Mouse (Mus musculus): ENCODE measurements at regions not wholly inside any gene's neighbourhood (a gene's known extent, or its start where the extent isn't known, plus 50 kb on each side); places are given as distances from the start of the nearest gene placed in this dataset.

- Histone ChIP-seq H3K9ac (ENCODE audit: low read depth, poor library complexity, severe bottlenecking) (no peak overlapping the region), H3K36me3 (ENCODE audit: control insufficient read depth, insufficient read depth, low read length, poor library complexity, severe bottlenecking) (no peaks in the 10 kb centered on the region), H3K4me1 (ENCODE audit: control insufficient read depth, insufficient read depth, low read length) (no peaks in the 10 kb centered on the region), H3K27ac (ENCODE audit: insufficient read depth, low read length) (no peak overlapping the region), H3K9me3 (replicated peaks; ENCODE audit: control insufficient read depth, insufficient read depth, low read length, poor library complexity, severe bottlenecking) (no peaks in the 10 kb centered on the region), H3K4me3 (ENCODE audit: low read depth, low read length) (no peak overlapping the region), H3K27me3 (ENCODE audit: control insufficient read depth, insufficient read depth, low read length, poor library complexity, severe bottlenecking) (no peaks in the 10 kb centered on the region)
- TF ChIP-seq CTCF (IDR thresholded peaks at IDR 0.05; ENCODE audit: low read depth, low read length) (no peak), EP300 (IDR thresholded peaks at IDR 0.05; ENCODE audit: insufficient read depth, low read depth, low read length) (no peak), POLR2A (IDR thresholded peaks at IDR 0.05; ENCODE audit: insufficient read depth, low read length) (no peak)
These were observed 449.4 kb upstream of the Gm10306 start for GRCm38 (mm10) chr4:94106941-94107340.

- TF ChIP-seq EP300 (IDR thresholded peaks at IDR 0.05; ENCODE audit: insufficient read depth, low read depth, low read length) = no peak
- TF ChIP-seq CTCF (IDR thresholded peaks at IDR 0.05; ENCODE audit: low read depth, low read length) = no peak
- no peak for TF ChIP-seq POLR2A (IDR thresholded peaks at IDR 0.05; ENCODE audit: insufficient read depth, low read length)
- no peaks in the 10 kb centered on the region for H3K27me3 ChIP-seq (ENCODE audit: control insufficient read depth, insufficient read depth, low read length, poor library complexity, severe bottlenecking)
- H3K36me3 ChIP-seq (ENCODE audit: control insufficient read depth, insufficient read depth, low read length, poor library complexity, severe bottlenecking) = no peaks in the 10 kb centered on the region
- no peak overlapping the region for H3K27ac ChIP-seq (ENCODE audit: insufficient read depth, low read length)
- H3K4me1 ChIP-seq (ENCODE audit: control insufficient read depth, insufficient read depth, low read length) = no peaks in the 10 kb centered on the region
- no peak overlapping the region for H3K4me3 ChIP-seq (ENCODE audit: low read depth, low read length)
- H3K9me3 ChIP-seq (replicated peaks; ENCODE audit: control insufficient read depth, insufficient read depth, low read length, poor library complexity, severe bottlenecking) = no peaks in the 10 kb centered on the region
- H3K9ac ChIP-seq (ENCODE audit: low read depth, poor library complexity, severe bottlenecking) = no peak overlapping the region
These were observed 439.5 kb upstream of the Gm10306 start for GRCm38 (mm10) chr4:94116881-94117280.

- Histone ChIP-seq H3K9ac (ENCODE audit: low read depth, poor library complexity, severe bottlenecking) (no peak overlapping the region), H3K4me3 (ENCODE audit: low read depth, low read length) (peak overlapping the region; percentile 51), H3K4me1 (ENCODE audit: control insufficient read depth, insufficient read depth, low read length) (no peaks in the 10 kb centered on the region), H3K36me3 (ENCODE audit: control insufficient read depth, insufficient read depth, low read length, poor library complexity, severe bottlenecking) (no peaks in the 10 kb centered on the region), H3K27me3 (ENCODE audit: control insufficient read depth, insufficient read depth, low read length, poor library complexity, severe bottlenecking) (no peaks in the 10 kb centered on the region), H3K9me3 (replicated peaks; ENCODE audit: control insufficient read depth, insufficient read depth, low read length, poor library complexity, severe bottlenecking) (no peaks in the 10 kb centered on the region), H3K27ac (ENCODE audit: insufficient read depth, low read length) (no peak overlapping the region)
- no peak for TF ChIP-seq POLR2A (IDR thresholded peaks at IDR 0.05; ENCODE audit: insufficient read depth, low read length)
- TF ChIP-seq CTCF (IDR thresholded peaks at IDR 0.05; ENCODE audit: low read depth, low read length) = peak; percentile 71
These were observed 432.2 kb upstream of the Gm10306 start for GRCm38 (mm10) chr4:94124177-94124576.

DNA sequence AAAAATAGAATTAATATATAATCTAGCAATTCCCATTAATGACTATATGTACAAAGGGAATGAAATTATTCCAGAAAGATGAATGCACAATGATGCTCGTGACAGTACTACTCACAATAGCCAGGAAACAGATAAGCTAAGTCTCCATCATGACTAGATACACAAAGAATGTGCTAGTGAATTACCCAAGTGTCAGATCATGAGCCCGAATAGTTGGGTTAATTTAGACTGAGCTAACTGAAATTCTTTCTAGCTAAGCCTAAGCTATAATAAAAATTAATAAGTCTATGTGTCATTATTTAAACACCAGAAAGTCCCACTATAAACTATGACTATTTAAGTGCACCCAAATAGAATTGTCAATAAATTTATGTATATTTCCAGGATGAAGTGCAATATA lies 418.4 kb upstream of the Gm10306 start:
- no peak overlapping the region for H3K4me3 ChIP-seq (ENCODE audit: low read depth, low read length)
- TF ChIP-seq EP300 (IDR thresholded peaks at IDR 0.05; ENCODE audit: insufficient read depth, low read depth, low read length) (no peak), POLR2A (IDR thresholded peaks at IDR 0.05; ENCODE audit: insufficient read depth, low read length) (no peak), CTCF (IDR thresholded peaks at IDR 0.05; ENCODE audit: low read depth, low read length) (no peak)
- H3K36me3 ChIP-seq (ENCODE audit: control insufficient read depth, insufficient read depth, low read length, poor library complexity, severe bottlenecking) = no peaks in the 10 kb centered on the region
- H3K9me3 ChIP-seq (replicated peaks; ENCODE audit: control insufficient read depth, insufficient read depth, low read length, poor library complexity, severe bottlenecking) = no peaks in the 10 kb centered on the region
- no peak overlapping the region for H3K9ac ChIP-seq (ENCODE audit: low read depth, poor library complexity, severe bottlenecking)
- H3K4me1 ChIP-seq (ENCODE audit: control insufficient read depth, insufficient read depth, low read length) = no peaks in the 10 kb centered on the region
- no peaks in the 10 kb centered on the region for H3K27me3 ChIP-seq (ENCODE audit: control insufficient read depth, insufficient read depth, low read length, poor library complexity, severe bottlenecking)
- H3K27ac ChIP-seq (ENCODE audit: insufficient read depth, low read length) = no peak overlapping the region

- Histone ChIP-seq H3K9ac (ENCODE audit: low read depth, poor library complexity, severe bottlenecking) (no peak overlapping the region), H3K9me3 (replicated peaks; ENCODE audit: control insufficient read depth, insufficient read depth, low read length, poor library complexity, severe bottlenecking) (no peaks in the 10 kb centered on the region), H3K4me1 (ENCODE audit: control insufficient read depth, insufficient read depth, low read length) (no peaks in the 10 kb centered on the region), H3K27ac (ENCODE audit: insufficient read depth, low read length) (no peak overlapping the region), H3K27me3 (ENCODE audit: control insufficient read depth, insufficient read depth, low read length, poor library complexity, severe bottlenecking) (no peaks in the 10 kb centered on the region), H3K36me3 (ENCODE audit: control insufficient read depth, insufficient read depth, low read length, poor library complexity, severe bottlenecking) (no peaks in the 10 kb centered on the region), H3K4me3 (ENCODE audit: low read depth, low read length) (no peak overlapping the region)
- TF ChIP-seq CTCF (IDR thresholded peaks at IDR 0.05; ENCODE audit: low read depth, low read length) = no peak
- no peak for TF ChIP-seq POLR2A (IDR thresholded peaks at IDR 0.05; ENCODE audit: insufficient read depth, low read length)
- TF ChIP-seq EP300 (IDR thresholded peaks at IDR 0.05; ENCODE audit: insufficient read depth, low read depth, low read length) = no peak
These were observed 411.2 kb upstream of the Gm10306 start for GRCm38 (mm10) chr4:94144901-94145801.

DNA sequence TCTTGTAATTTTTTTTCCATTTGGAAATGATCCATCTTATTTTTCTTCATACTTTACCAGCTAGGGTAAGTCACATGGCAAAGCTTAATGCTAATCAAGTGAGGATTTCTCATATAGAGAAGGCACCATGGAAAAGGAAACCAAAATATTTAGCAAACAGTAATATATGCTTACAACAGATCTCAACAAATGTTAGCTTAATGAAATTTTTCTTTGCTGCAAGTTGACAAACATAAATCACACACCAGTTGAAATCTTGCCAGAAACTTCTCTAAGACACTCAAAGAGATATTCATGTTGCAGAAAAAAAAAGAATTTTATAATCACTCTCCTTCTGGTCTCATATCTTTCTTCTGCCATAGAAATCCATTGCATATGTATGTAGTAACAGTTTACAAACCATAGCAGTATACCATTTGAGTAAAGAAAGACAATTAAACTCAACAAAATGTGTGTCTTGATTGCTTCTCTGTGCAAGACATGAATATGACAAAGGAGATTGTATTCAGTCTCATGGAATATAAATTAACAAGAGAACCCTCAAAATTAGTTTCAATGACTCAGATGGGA lies 408.3 kb upstream of the Gm10306 start:
- Histone ChIP-seq H3K9me3 (replicated peaks; ENCODE audit: control insufficient read depth, insufficient read depth, low read length, poor library complexity, severe bottlenecking) (no peaks in the 10 kb centered on the region), H3K4me1 (ENCODE audit: control insufficient read depth, insufficient read depth, low read length) (no peaks in the 10 kb centered on the region), H3K4me3 (ENCODE audit: low read depth, low read length) (no peak overlapping the region), H3K36me3 (ENCODE audit: control insufficient read depth, insufficient read depth, low read length, poor library complexity, severe bottlenecking) (no peaks in the 10 kb centered on the region), H3K27ac (ENCODE audit: insufficient read depth, low read length) (no peak overlapping the region), H3K27me3 (ENCODE audit: control insufficient read depth, insufficient read depth, low read length, poor library complexity, severe bottlenecking) (no peaks in the 10 kb centered on the region), H3K9ac (ENCODE audit: low read depth, poor library complexity, severe bottlenecking) (no peak overlapping the region)
- TF ChIP-seq CTCF (IDR thresholded peaks at IDR 0.05; ENCODE audit: low read depth, low read length) = no peak
- TF ChIP-seq EP300 (IDR thresholded peaks at IDR 0.05; ENCODE audit: insufficient read depth, low read depth, low read length) = no peak
- no peak for TF ChIP-seq POLR2A (IDR thresholded peaks at IDR 0.05; ENCODE audit: insufficient read depth, low read length)

Data from ES-Bruce4 (cell line).